Mouse (Mus musculus) retina, postnatal 1 day (tissue): Measurements from ENCODE around the gene Cfap97d1.

ENCODE experiments used
- DNase-seq: peaks from one replicate; pipeline ENCODE4 v3.0.0-alpha.2; 2012

The Cfap97d1 gene

GRCm38 (mm10) chr11:101984054-101985025 lies at the start of gene Cfap97d1:
Cfap97d1 (plus strand) TSS chr11:101984279.
- DNase-seq, result peak; percentile 96

GRCm38 (mm10) chr11:101935743-101936142 lies 48.3 kb upstream of the Cfap97d1 start:
- DNase-seq, result no peak

- peak; percentile 40 for DNase-seq
These were observed 47.7 kb upstream of the Cfap97d1 start for GRCm38 (mm10) chr11:101936421-101936820.

GRCm38 (mm10) chr11:101937108-101937507 lies 47.0 kb upstream of the Cfap97d1 start:
- DNase-seq, result peak; percentile 74

GRCm38 (mm10) chr11:101943055-101943454 lies 41.0 kb upstream of the Cfap97d1 start:
- DNase-seq, result no peak

GRCm38 (mm10) chr11:101946525-101946924 lies 37.6 kb upstream of the Cfap97d1 start:
- peak; percentile 69 for DNase-seq

- DNase-seq, result no peak
These were observed 34.1 kb upstream of the Cfap97d1 start for GRCm38 (mm10) chr11:101950021-101950420.

GRCm38 (mm10) chr11:101952541-101953341 lies 31.3 kb upstream of the Cfap97d1 start:
- no peak for DNase-seq

GRCm38 (mm10) chr11:101953441-101953840 lies 30.6 kb upstream of the Cfap97d1 start:
- no peak for DNase-seq

GRCm38 (mm10) chr11:101957476-101957875 lies 26.6 kb upstream of the Cfap97d1 start:
- no peak for DNase-seq

- DNase-seq, result no peak
These were observed 21.0 kb upstream of the Cfap97d1 start for GRCm38 (mm10) chr11:101963043-101963442.

GRCm38 (mm10) chr11:101963473-101964291 lies 20.4 kb upstream of the Cfap97d1 start:
- peak; percentile 79 for DNase-seq

- no peak for DNase-seq
These were observed 19.4 kb upstream of the Cfap97d1 start for GRCm38 (mm10) chr11:101964647-101965046.

- no peak for DNase-seq
These were observed 18.5 kb upstream of the Cfap97d1 start for GRCm38 (mm10) chr11:101965553-101965952.

GRCm38 (mm10) chr11:101966965-101967614 lies 17.0 kb upstream of the Cfap97d1 start, which contains the start of gene Sost:
Sost (minus strand) TSS chr11:101967015.
- no peak for DNase-seq

GRCm38 (mm10) chr11:101968311-101968710 lies 15.8 kb upstream of the Cfap97d1 start:
- no peak for DNase-seq

- peak; percentile 91 for DNase-seq
These were observed 15.3 kb upstream of the Cfap97d1 start for GRCm38 (mm10) chr11:101968791-101969190.

- no peak for DNase-seq
These were observed 14.2 kb upstream of the Cfap97d1 start for GRCm38 (mm10) chr11:101969835-101970234.

GRCm38 (mm10) chr11:101971410-101971809 lies 12.7 kb upstream of the Cfap97d1 start:
- DNase-seq, result no peak

- no peak for DNase-seq
These were observed 12.0 kb upstream of the Cfap97d1 start for GRCm38 (mm10) chr11:101972097-101972496.

- DNase-seq, result no peak
These were observed 11.4 kb upstream of the Cfap97d1 start for GRCm38 (mm10) chr11:101972651-101973050.

- DNase-seq, result no peak
These were observed 10.6 kb upstream of the Cfap97d1 start for GRCm38 (mm10) chr11:101973496-101973895.
